Mouse (Mus musculus): ENCODE data around the gene Vhl.

The Vhl gene

DNA sequence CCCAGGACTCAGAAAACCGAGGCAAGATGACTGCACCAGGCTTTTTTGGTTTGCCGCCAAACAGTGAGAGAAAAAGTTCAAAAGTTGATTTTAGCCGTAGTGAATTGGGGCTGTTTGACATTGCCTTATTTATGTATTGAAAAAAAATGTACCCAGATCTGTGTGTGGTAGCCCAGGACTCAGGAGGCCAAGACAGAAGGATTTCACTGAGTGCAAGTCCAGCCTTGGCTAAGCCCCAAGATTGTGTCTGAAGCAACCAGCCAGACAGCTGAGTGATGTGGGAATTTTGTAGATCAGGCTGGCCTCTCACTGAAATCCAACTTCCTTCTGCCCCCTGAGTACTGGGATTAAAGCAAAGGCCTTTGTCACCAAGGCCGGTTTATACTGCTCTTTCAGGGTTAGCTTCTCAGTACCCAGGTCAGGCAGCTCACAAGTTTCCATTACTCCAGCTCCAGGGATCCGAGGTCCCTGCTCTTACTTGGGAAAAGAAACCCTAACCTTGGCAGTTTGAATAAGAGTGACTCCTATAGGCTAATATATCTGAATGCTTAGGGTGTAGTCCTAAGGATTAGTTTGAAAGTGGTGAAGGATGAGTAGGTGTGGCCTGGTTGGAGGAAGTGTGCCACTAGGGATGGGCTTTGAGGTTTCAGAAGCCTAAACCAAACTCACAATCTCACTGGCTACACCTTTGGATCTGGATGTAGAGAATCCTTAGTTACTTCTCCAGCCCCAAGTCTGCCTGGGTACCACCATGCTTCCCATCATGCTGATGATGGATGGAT lies 1.4 kb downstream of the Vhl start:
- DNase-seq (ENCODE audit: low spot score in 2 of 2), result peak; percentile 56 to 63

DNA sequence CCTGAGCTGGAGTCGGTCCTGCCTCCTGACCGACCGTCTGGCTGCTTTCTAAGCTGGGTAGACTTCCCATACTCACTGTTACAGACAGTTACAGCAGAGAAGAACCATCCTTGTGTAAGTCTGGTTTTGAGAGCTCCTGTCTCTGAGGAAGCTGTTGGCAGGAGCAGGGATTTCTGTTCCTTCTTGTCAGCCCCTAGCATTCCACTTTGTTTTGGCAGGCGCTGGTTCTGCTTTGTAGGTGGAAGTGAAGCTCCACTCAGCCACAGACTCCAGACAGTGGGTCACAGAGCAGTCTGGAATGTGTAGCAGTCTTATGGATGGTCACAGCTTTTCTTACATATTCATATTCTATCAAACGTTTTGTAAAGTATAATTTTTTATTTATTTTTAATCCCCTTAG lies 6.6 kb downstream of the Vhl start:
- DNase-seq (ENCODE audit: low spot score in 2 of 2), result peak; percentile 61 to 70

DNA sequence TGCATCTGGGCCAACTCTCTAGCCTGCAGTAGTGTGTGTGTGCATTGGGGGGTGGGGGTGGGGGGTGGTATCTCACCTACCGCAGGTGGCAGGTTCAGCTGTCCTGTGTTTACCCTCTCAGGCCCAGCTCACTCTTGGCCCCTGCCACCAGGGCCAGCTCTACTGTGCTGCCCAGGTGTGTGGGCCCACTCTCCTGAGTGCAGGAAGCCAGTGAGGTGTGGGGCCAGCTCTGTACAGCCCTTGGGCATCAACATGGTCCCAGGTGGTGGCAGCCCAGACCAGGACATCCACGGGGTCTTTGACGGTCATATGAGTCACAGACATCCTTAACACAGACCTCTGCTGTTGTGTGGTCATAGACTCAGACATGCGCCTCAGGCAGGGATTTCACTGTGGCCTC lies 9.1 kb downstream of the Vhl start:
- DNase-seq (ENCODE audit: low spot score in 2 of 2), result no peak

GRCm38 (mm10) chr6:113638302-113639040 lies 14.7 kb downstream of the Vhl start, which contains the start of gene Irak2:
Gene Irak2, plus strand, starts transcription at chr6:113638467.
- DNase-seq (ENCODE audit: low spot score in 2 of 2), result peak; percentile 93 to 95

DNA sequence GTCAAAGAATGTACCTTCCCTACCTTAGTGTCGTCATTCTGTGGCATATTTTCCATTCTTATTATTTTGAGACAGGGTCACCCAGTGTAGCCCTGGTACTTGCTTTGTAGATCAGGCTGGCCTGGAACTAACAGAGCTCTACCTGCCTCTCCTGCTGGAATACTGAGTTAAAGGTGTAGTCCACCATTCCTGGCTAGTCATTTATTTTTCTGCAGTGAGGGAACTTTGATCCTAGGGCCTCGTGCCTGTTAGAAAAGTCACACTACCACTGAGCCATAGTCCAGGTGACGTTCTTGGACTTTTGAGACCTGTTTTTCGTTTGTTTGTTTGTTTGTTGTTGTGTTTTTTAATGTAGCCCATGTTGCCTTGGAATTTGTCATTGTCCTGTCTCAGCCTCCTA lies 15.4 kb downstream of the Vhl start:
- DNase-seq (ENCODE audit: low spot score in 2 of 2), result no peak

DNA sequence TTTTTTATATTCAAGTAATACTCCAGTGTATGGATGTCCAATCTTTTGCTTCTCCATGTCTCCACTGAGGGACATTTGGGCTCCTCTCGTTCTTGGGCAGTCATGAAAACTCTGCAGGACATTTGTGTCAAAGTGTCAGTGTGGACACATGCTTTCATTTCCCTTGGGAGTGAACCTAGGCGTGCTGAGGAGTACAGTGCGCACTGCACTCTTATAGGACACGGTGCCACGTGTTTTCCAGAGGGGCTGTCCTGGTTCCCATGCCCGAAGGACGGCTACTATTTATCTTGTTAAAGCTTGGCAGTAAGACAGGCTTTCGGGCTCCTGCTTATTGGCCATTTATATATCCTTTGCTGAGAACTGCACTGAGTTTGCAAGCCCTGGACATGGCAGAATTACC lies 18.8 kb downstream of the Vhl start:
- DNase-seq (ENCODE audit: low spot score in 2 of 2), result no peak

GRCm38 (mm10) chr6:113643021-113643420 lies 19.3 kb downstream of the Vhl start:
- DNase-seq (ENCODE audit: low spot score in 2 of 2), result no peak

DNA sequence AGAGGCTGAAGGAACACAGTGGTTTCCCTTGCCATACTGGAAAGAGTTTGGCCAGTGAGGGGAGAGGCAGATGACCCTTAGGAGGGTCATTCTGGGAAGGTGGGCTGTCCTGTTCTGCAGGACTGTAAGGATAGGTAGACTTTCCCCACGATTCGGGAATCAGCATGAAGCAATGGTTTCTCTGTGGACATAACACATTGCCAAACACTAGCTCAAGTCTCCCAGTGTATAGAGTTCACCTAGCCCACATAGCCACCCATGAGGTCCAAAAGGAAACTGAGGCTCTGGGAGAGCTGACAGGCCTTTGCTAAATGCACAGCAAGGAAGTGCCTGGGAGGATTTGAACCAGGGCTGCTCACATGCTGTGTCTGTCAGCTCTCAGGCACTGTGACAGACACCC lies 20.2 kb downstream of the Vhl start:
- no peak for DNase-seq (ENCODE audit: low spot score in 2 of 2)

DNA sequence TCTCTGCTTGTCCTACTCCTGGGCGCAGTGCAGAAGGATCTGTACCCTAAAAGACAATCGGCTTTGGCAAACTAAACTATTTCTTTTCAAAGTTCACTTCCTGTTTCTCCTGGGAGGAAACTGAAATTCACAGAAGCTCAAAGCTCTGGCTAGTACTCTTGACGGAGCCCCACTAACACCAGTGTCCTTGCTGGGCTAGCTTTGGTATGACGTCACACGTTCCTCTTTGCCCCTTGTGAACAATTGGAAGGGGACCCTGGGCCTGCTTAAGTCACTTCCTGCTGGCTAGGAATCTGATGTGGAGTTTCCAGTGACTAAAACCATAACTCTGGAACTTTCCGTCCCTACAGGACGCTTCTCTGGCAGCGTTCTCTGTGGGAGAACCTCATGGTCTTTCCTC lies 21.0 kb downstream of the Vhl start:
- peak; percentile 53 to 66 for DNase-seq (ENCODE audit: low spot score in 2 of 2)

GRCm38 (mm10) chr6:113649346-113650196 lies 25.8 kb downstream of the Vhl start:
- peak; percentile 47 to 61 for DNase-seq (ENCODE audit: low spot score in 2 of 2)

DNA sequence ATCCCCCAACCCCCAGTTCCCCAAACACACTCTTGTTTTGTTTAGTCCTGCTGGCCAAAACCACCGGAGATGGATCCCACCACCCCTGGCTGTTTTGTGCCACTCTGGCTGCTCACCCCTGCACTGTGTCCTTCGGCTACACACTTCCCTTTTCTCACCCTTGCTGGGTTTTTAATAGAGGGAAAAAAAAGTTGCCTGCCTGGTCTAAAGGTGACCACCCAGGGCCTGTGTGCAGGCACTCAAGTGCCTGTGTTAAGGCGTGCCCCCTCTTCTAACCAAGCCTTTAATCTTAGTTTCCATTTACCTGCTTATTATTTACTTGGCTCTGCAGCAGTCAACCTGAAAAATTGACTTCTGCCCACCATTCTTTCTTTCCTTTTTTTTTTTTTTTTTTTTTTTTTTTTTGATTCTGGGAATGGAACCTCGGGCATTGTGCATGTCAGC lies 26.5 kb downstream of the Vhl start:
- no peak for DNase-seq (ENCODE audit: low spot score in 2 of 2)

GRCm38 (mm10) chr6:113651626-113652025 lies 27.9 kb downstream of the Vhl start:
- DNase-seq (ENCODE audit: low spot score in 2 of 2), result no peak

DNA sequence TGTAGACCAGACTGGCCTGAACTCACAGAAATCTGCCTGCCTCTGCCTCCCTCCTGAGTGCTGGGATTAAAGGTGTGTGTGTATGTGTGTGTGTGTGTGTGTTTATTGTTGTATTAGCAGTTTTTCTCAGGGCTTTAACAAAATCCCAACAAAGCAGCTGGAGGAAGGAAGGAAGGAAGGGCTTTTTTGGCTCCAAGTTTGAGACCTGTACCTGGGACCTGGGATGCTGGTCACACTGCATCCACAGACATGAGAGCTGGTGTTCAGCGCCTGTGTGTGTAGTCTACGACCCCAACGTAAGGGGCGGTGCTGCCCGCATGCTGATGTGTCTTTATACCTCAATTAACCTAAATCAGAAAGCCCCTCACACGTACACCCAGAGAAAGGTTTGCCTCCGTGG lies 29.8 kb downstream of the Vhl start:
- DNase-seq (ENCODE audit: low spot score in 2 of 2), result no peak

GRCm38 (mm10) chr6:113654102-113654501 lies 30.3 kb downstream of the Vhl start:
- no peak for DNase-seq (ENCODE audit: low spot score in 2 of 2)

DNA sequence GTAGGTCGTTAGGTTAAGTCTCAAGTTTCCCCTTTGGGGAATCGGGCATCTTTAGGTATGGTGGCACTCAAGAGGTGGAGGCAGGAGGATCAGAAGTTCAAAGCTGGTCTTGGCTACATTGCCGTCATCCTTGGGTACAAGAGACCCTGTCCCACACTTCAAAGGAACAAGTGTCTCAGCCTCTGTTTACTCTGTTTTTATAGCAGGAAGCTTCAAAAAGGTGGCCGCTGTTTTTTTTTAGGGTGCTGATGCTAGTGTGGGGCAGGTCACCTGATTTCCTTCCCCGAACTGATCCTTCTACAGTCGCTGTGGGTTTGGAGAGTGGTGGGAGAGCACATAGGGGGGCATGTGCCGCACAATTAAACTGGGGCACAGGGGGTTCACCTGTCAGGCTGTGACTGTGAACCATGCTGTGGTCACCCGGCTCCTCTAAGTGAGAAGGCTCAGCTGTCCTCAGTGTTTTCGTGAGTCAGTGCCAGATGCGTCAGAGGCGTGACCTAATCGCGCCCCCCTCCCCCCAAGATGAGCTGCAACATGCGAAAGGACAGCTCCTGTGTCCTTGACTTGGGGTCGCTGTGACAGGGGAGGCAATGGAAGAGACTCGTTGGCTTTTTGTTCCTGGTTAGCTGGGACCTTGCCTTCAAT lies 31.1 kb downstream of the Vhl start:
- no peak for DNase-seq (ENCODE audit: low spot score in 2 of 2)

DNA sequence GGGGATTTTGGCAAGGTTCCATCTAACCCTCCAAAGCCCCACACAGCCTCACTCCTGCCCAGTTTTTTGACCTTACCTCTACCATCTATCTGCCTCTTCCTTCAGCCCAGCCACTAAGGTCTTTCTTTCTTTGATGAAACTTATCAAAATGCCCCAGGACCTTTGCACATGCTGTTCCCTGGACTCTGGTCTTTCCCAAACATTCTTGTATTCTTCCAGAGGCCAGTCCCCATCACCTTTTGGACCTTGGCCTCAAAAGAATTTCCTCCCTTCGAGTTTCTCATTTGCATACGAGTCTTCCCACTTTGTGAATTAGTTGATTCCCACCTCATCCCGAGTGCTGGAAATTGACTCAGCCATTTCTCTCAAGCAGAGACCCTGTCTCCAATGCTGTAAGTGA lies 31.7 kb downstream of the Vhl start:
- DNase-seq (ENCODE audit: low spot score in 2 of 2), result no peak

DNA sequence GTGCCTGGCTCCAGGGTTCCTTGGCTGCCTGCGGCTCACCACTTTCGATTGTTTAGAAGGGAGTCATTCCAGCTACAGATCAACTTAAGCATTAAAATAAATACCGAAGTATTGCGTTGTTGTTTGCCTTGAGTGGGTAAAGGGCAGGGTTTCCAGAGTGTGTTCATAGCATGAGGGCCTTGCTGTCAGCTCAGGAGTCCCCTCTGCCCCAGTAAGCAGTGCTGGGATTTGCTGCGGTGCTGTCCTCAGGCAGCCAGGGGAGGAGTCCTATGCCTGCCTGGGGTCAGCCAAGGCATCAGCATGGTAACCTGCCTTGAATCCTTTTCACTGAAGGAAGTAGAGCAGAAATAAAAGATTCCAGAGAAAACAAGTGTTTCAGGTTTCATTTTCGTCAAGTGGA lies 33.1 kb downstream of the Vhl start:
- DNase-seq (ENCODE audit: low spot score in 2 of 2), result no peak

DNA sequence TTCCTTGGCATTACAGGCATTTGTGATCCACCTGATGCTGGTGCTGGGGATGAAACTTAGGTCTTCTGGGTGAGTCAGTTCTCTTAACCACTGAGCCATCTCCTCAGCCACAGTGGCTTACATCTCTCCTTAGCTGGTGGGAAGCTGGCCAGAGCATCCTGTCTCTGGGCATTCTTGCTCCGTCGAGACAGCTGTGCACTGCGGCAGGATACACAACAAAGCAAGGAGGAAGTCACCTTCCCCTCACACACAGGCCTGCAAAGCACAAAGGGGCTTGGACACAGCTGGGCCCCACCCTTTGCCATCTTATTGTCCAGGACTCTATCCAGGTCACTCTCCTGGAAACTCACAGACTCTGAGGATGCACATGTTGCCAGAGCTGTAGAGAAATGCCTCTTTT lies 34.5 kb downstream of the Vhl start:
- DNase-seq (ENCODE audit: low spot score in 2 of 2), result no peak

GRCm38 (mm10) chr6:113659648-113660491 lies 36.1 kb downstream of the Vhl start:
- DNase-seq (ENCODE audit: low spot score in 2 of 2), result no peak

GRCm38 (mm10) chr6:113660492-113661352 lies 37.0 kb downstream of the Vhl start:
- no peak for DNase-seq (ENCODE audit: low spot score in 2 of 2)
